Mouse (Mus musculus) forebrain, embryonic 15.5 days (tissue): Measurements from ENCODE around the gene Cfap45. TPM values are rescaled to one million over a fixed set of nuclear protein-coding genes. Genes with fewer than 3 reads are reported as not detected.

Experiments
- ATAC-seq: fragments of 200-750 bp; cut with Nextera tagmentation; replicated peaks from 2 replicates; pipeline ENCODE4 v1.8.0; 2017; ENCODE audit warnings: mild to moderate bottlenecking, moderate TSS enrichment, moderate library complexity
- H3K27ac ChIP-seq: fragments of 300-500 bp; sonication (generic); replicated peaks from 2 replicates; pipeline ENCODE4 v1.5.1; 2015; ENCODE audit warnings: mild to moderate bottlenecking, inconsistent platforms
- H3K27me3 ChIP-seq: fragments of 300-500 bp; sonication (generic); 2 replicates; pipeline ENCODE4 v1.6.1; 2015; ENCODE audit warnings: inconsistent platforms
- H3K36me3 ChIP-seq: fragments of 300-500 bp; sonication (generic); 2 replicates; pipeline ENCODE4 v1.6.1; 2015; ENCODE audit warnings: mild to moderate bottlenecking, inconsistent platforms
- H3K4me1 ChIP-seq: fragments of 300-500 bp; sonication (generic); 2 replicates; pipeline ENCODE4 v1.6.1; 2015; ENCODE audit warnings: inconsistent platforms
- H3K4me2 ChIP-seq: fragments of 300-500 bp; sonication (generic); replicated peaks from 2 replicates; pipeline ENCODE4 v1.6.1; 2015; ENCODE audit warnings: mild to moderate bottlenecking, inconsistent platforms
- H3K4me3 ChIP-seq: fragments of 300-500 bp; sonication (generic); 2 replicates; pipeline ENCODE4 v1.5.1; 2015; ENCODE audit warnings: mild to moderate bottlenecking, inconsistent platforms
- H3K9ac ChIP-seq: fragments of 300-500 bp; sonication (generic); replicated peaks from 2 replicates; pipeline ENCODE4 v1.6.1; 2015; ENCODE audit warnings: mild to moderate bottlenecking, inconsistent platforms
- H3K9me3 ChIP-seq: fragments of 300-500 bp; sonication (generic); 2 replicates; pipeline ENCODE4 v1.6.1; 2016; ENCODE audit warnings: inconsistent platforms
- WGBS: fragments of 180-500 bp; shearing (Covaris S2); methylation state at CpG from one replicate; pipeline ENCODE4 v1.1.7; 2015; ENCODE audit warnings: mixed read lengths; 5-methylcytosine and 5-hydroxymethylcytosine counted together
- polyA plus RNA-seq: library from polyadenylated mRNA; unstranded; fragments of >200 nt; fragmentation: Nextera tagmentation; extraction: Ambion mirVana; gene quantifications from 2 replicates; pipeline ENCODE4 v1.2.1, GENCODE M21; 2015

Cfap45 gene
- polyA plus RNA-seq, 1 experiment from 2014 or later: 3.1 TPM

- Histone ChIP-seq H3K4me3 (peak within 1 kb of the TSS; percentile 39), H3K27ac (peak within 1 kb of the TSS; percentile 57), H3K36me3 (peaks cover 31% of the 10 kb centered on the region), H3K9ac (peak within 1 kb of the TSS; percentile 43), H3K9me3 (no peaks in the 10 kb centered on the region), H3K27me3 (peaks cover 13% of the 10 kb centered on the region), H3K4me2 (peak within 1 kb of the TSS; percentile 50), H3K4me1 (peaks cover 29% of the 10 kb centered on the region)
- peak; percentile 36 for ATAC-seq
- WGBS: 1% methylated on average over 30 of the region's 30 CpGs
These were observed 20.7 kb upstream of the Cfap45 start, which contains the start of gene Tagln2 for GRCm38 (mm10) chr1:172499765-172500441. TSS of gene Tagln2 (plus strand) at chr1:172500047.

- WGBS: 2% methylated on average over 56 of the region's 56 CpGs
- peaks cover 13% of the 10 kb centered on the region for H3K27me3 ChIP-seq
- peak; percentile 10; the same call in 1 of the 2 replicates for ATAC-seq
- H3K27ac ChIP-seq: peak overlapping the region; percentile 57
- H3K9me3 ChIP-seq: no peaks in the 10 kb centered on the region
- H3K36me3 ChIP-seq: peaks cover 25% of the 10 kb centered on the region
- H3K4me2 ChIP-seq: peak overlapping the region; percentile 50
- H3K9ac ChIP-seq: peak overlapping the region; percentile 43
- H3K4me3 ChIP-seq: peak overlapping the region; percentile 39
- peaks cover 29% of the 10 kb centered on the region for H3K4me1 ChIP-seq
These were observed 19.9 kb upstream of the Cfap45 start for GRCm38 (mm10) chr1:172500451-172501370.

GRCm38 (mm10) chr1:172501371-172502144, 19.0 kb upstream of the Cfap45 start:
- Histone ChIP-seq H3K9me3 (no peaks in the 10 kb centered on the region), H3K4me2 (peak overlapping the region; percentile 50), H3K27ac (no peak overlapping the region), H3K9ac (peak overlapping the region; percentile 43; the same call in 1 of the 2 replicates), H3K4me3 (peak overlapping the region; percentile 39), H3K27me3 (peaks cover 13% of the 10 kb centered on the region), H3K36me3 (peaks cover 18% of the 10 kb centered on the region), H3K4me1 (peaks cover 29% of the 10 kb centered on the region)
- 43% methylated on average over 13 of the region's 13 CpGs for WGBS
- ATAC-seq: no peak; the same call in 1 of the 2 replicates

- Histone ChIP-seq H3K4me2 (0 out of 2 replicates have a peak overlapping the region, but pooled peaks have one; percentile 18), H3K4me3 (no peak overlapping the region), H3K36me3 (peaks cover 9% of the 10 kb centered on the region), H3K27ac (no peak overlapping the region), H3K9ac (no peak overlapping the region), H3K27me3 (peaks cover 13% of the 10 kb centered on the region), H3K4me1 (peaks cover 29% of the 10 kb centered on the region), H3K9me3 (no peaks in the 10 kb centered on the region)
- ATAC-seq: no peak
- 41% methylated on average over 13 of the region's 13 CpGs for WGBS
These were observed 18.2 kb upstream of the Cfap45 start for GRCm38 (mm10) chr1:172502145-172503110.

GRCm38 (mm10) chr1:172503111-172503997, 17.2 kb upstream of the Cfap45 start:
- Histone ChIP-seq H3K27ac (no peak overlapping the region), H3K9ac (no peak overlapping the region), H3K27me3 (peaks cover 13% of the 10 kb centered on the region), H3K4me3 (no peak overlapping the region), H3K4me1 (peaks cover 29% of the 10 kb centered on the region), H3K4me2 (peak overlapping the region; percentile 18; the same call in 1 of the 2 replicates), H3K9me3 (no peaks in the 10 kb centered on the region), H3K36me3 (0 out of 2 replicates have a peak, but pooled peaks cover under 1% of the 10 kb centered on the region)
- ATAC-seq: 0 out of 2 replicates have a peak, but pooled peaks have one; percentile 15
- WGBS: 24% methylated on average over 14 of the region's 14 CpGs

GRCm38 (mm10) chr1:172504756-172505155, 15.8 kb upstream of the Cfap45 start:
- Histone ChIP-seq H3K9ac (no peak overlapping the region), H3K4me1 (peaks cover 28% of the 10 kb centered on the region), H3K4me2 (no peak overlapping the region), H3K27ac (no peak overlapping the region), H3K4me3 (no peak overlapping the region), H3K36me3 (no peaks in the 10 kb centered on the region), H3K9me3 (no peaks in the 10 kb centered on the region), H3K27me3 (peaks cover 7% of the 10 kb centered on the region; the same call in 1 of the 2 replicates)
- 67% methylated on average over 8 of the region's 8 CpGs for WGBS
- no peak for ATAC-seq

- H3K9ac ChIP-seq: no peak overlapping the region
- no peaks in the 10 kb centered on the region; the same call in 1 of the 2 replicates for H3K27me3 ChIP-seq
- WGBS: 64% methylated on average over 5 of the region's 5 CpGs
- H3K4me3 ChIP-seq: no peak overlapping the region
- no peaks in the 10 kb centered on the region for H3K9me3 ChIP-seq
- no peak for ATAC-seq
- H3K4me1 ChIP-seq: peaks cover 13% of the 10 kb centered on the region
- H3K4me2 ChIP-seq: no peak overlapping the region
- H3K36me3 ChIP-seq: no peaks in the 10 kb centered on the region
- H3K27ac ChIP-seq: no peak overlapping the region
These were observed 13.6 kb upstream of the Cfap45 start for GRCm38 (mm10) chr1:172507001-172507400.

- WGBS: 84% methylated on average over 3 of the region's 3 CpGs
These were observed 12.9 kb upstream of the Cfap45 start for GRCm38 (mm10) chr1:172507701-172508100.

GRCm38 (mm10) chr1:172508172-172508571, 12.4 kb upstream of the Cfap45 start:
- peaks cover 5% of the 10 kb centered on the region for H3K4me1 ChIP-seq
- H3K27ac ChIP-seq: no peak overlapping the region
- H3K9ac ChIP-seq: no peak overlapping the region
- WGBS: 45% methylated on average over 2 of the region's 2 CpGs
- H3K9me3 ChIP-seq: no peaks in the 10 kb centered on the region
- H3K27me3 ChIP-seq: no peaks in the 10 kb centered on the region
- no peak for ATAC-seq
- no peak overlapping the region for H3K4me2 ChIP-seq
- no peaks in the 10 kb centered on the region for H3K36me3 ChIP-seq
- no peak overlapping the region for H3K4me3 ChIP-seq

More at GRCm38 (mm10) chr1:172507701-172508100, 12.9 kb upstream of the Cfap45 start:
- H3K4me2 ChIP-seq: no peak overlapping the region
- no peaks in the 10 kb centered on the region for H3K9me3 ChIP-seq
- ATAC-seq: no peak
- no peaks in the 10 kb centered on the region for H3K36me3 ChIP-seq
- no peak overlapping the region for H3K4me3 ChIP-seq
- H3K27me3 ChIP-seq: no peaks in the 10 kb centered on the region
- H3K27ac ChIP-seq: no peak overlapping the region
- peaks cover 10% of the 10 kb centered on the region for H3K4me1 ChIP-seq
- no peak overlapping the region for H3K9ac ChIP-seq

GRCm38 (mm10) chr1:172509235-172509634, 11.4 kb upstream of the Cfap45 start:
- 79% methylated on average over 5 of the region's 5 CpGs for WGBS
- H3K4me1 ChIP-seq: no peaks in the 10 kb centered on the region
- H3K36me3 ChIP-seq: no peaks in the 10 kb centered on the region
- H3K4me3 ChIP-seq: no peak overlapping the region
- H3K4me2 ChIP-seq: no peak overlapping the region
- no peaks in the 10 kb centered on the region for H3K27me3 ChIP-seq
- no peaks in the 10 kb centered on the region for H3K9me3 ChIP-seq
- H3K27ac ChIP-seq: no peak overlapping the region
- H3K9ac ChIP-seq: no peak overlapping the region
- ATAC-seq: no peak
